Mouse (Mus musculus): ENCODE measurements around the gene Dab1. TPM values are rescaled to one million over a fixed set of nuclear protein-coding genes. Genes with fewer than 3 reads are reported as not detected.

The Dab1 gene
- polyA plus RNA-seq, 1 experiment from 2014 or later: 0.30 TPM

DNA sequence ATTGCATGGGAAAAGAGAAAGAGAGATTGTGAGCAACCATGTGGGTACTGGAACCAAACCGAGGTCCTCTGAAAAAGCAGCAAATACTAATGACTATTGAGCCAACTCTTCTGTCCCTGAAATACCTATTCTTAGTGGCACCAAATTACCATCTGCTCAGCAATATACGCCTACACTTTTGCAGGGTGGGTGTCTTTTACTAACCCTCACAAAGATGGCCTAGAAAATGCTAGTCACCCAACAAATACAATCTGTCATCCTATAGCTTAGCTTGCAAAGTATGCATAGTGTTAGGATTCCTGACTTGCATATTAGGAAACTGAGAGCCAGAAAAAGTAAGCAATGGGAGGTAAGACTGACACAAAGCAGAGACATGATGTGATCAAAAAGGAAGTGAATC, 719.2 kb downstream of the Dab1 start:
- no peak for ATAC-seq (ENCODE audit: low read depth)
- H3K27me3 ChIP-seq: no peaks in the 10 kb centered on the region
- H3K4me2 ChIP-seq: no peak overlapping the region
- no peak overlapping the region for H3K4me3 ChIP-seq (replicated peaks)
- DNase-seq: no peak
- WGBS (ENCODE audit: insufficient replicate concordance): 62% methylated on average over 2 of the region's 2 CpGs
- no peaks in the 10 kb centered on the region for H3K4me1 ChIP-seq (replicated peaks)
- no peak overlapping the region for H3K27ac ChIP-seq
- H3K9me3 ChIP-seq (replicated peaks): no peaks in the 10 kb centered on the region
- no peaks in the 10 kb centered on the region for H3K36me3 ChIP-seq
- no peak overlapping the region for H3K9ac ChIP-seq

DNA sequence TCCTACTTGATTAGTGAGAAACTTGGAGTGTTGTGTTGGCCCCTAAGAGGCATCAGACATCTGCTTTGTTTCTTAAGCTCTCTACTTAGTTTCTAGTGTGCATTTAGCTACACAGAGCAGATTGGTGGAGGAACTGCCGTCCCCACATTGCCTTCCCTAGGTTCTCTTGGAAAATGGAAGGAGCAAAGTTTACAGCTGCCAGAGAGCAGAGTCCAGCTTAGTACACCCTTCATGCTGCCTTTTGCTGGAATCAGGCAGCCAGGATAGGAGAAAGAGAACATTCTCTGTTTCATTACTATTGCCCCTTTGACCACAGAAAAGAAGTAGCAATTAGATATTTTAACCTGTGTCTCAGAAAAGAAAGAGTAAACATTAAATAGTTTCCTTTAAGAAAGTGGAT, 742.2 kb downstream of the Dab1 start:
- Histone ChIP-seq H3K27ac (no peak overlapping the region), H3K9ac (no peak overlapping the region), H3K36me3 (no peaks in the 10 kb centered on the region), H3K9me3 (replicated peaks) (no peaks in the 10 kb centered on the region), H3K4me3 (replicated peaks) (no peak overlapping the region), H3K4me2 (no peak overlapping the region), H3K27me3 (peaks cover 12% of the 10 kb centered on the region), H3K4me1 (replicated peaks) (no peaks in the 10 kb centered on the region)
- no peak for ATAC-seq (ENCODE audit: low read depth)
- no peak for DNase-seq
- WGBS (ENCODE audit: insufficient replicate concordance): 50% methylated on average over 1 of the region's 1 CpGs

GRCm38 (mm10) chr4:104366491-104366890, 747.3 kb downstream of the Dab1 start:
- 6% methylated on average over 8 of the region's 8 CpGs for WGBS (ENCODE audit: insufficient replicate concordance)
- Histone ChIP-seq H3K9ac (no peak overlapping the region), H3K9me3 (replicated peaks) (no peaks in the 10 kb centered on the region), H3K36me3 (no peaks in the 10 kb centered on the region), H3K4me3 (replicated peaks) (peak overlapping the region; percentile 52; the same call in 1 of the 2 replicates), H3K27ac (no peak overlapping the region), H3K27me3 (peaks cover 56% of the 10 kb centered on the region), H3K4me1 (replicated peaks) (no peaks in the 10 kb centered on the region), H3K4me2 (peak overlapping the region; percentile 66)
- ATAC-seq (ENCODE audit: low read depth) (no peak), DNase-seq (no peak)

GRCm38 (mm10) chr4:104366894-104367740, 748.0 kb downstream of the Dab1 start:
- DNase-seq (no peak), ATAC-seq (ENCODE audit: low read depth) (peak; percentile 63)
- H3K9ac ChIP-seq: no peak overlapping the region

GRCm38 (mm10) chr4:104367741-104368411, 748.7 kb downstream of the Dab1 start:
- H3K27me3 ChIP-seq: peaks cover 56% of the 10 kb centered on the region
- peak; percentile 54 for ATAC-seq (ENCODE audit: low read depth)
- no peak for DNase-seq

More at GRCm38 (mm10) chr4:104366894-104367740, 748.0 kb downstream of the Dab1 start:
- WGBS (ENCODE audit: insufficient replicate concordance): 2% methylated on average over 74 of the region's 94 CpGs
- Histone ChIP-seq H3K9me3 (replicated peaks) (no peaks in the 10 kb centered on the region), H3K4me3 (replicated peaks) (peak overlapping the region; percentile 52), H3K4me1 (replicated peaks) (no peaks in the 10 kb centered on the region), H3K4me2 (peak overlapping the region; percentile 66), H3K27me3 (peaks cover 56% of the 10 kb centered on the region), H3K27ac (no peak overlapping the region), H3K36me3 (no peaks in the 10 kb centered on the region)

GRCm38 (mm10) chr4:104368561-104369021, 749.4 kb downstream of the Dab1 start:
- Histone ChIP-seq H3K9ac (no peak overlapping the region), H3K27me3 (peaks cover 56% of the 10 kb centered on the region)

More at GRCm38 (mm10) chr4:104367741-104368411, 748.7 kb downstream of the Dab1 start:
- no peak overlapping the region for H3K27ac ChIP-seq
- no peaks in the 10 kb centered on the region for H3K9me3 ChIP-seq (replicated peaks)
- WGBS (ENCODE audit: insufficient replicate concordance): 2% methylated on average over 46 of the region's 48 CpGs
- no peaks in the 10 kb centered on the region for H3K36me3 ChIP-seq
- peak overlapping the region; percentile 52 for H3K4me3 ChIP-seq (replicated peaks)
- no peak overlapping the region for H3K9ac ChIP-seq
- peak overlapping the region; percentile 66 for H3K4me2 ChIP-seq
- no peaks in the 10 kb centered on the region for H3K4me1 ChIP-seq (replicated peaks)

GRCm38 (mm10) chr4:104369091-104369490, 749.9 kb downstream of the Dab1 start:
- DNase-seq (no peak), ATAC-seq (ENCODE audit: low read depth) (no peak)
- no peak overlapping the region for H3K4me3 ChIP-seq (replicated peaks)
- H3K4me2 ChIP-seq: peak overlapping the region; percentile 66; the same call in 1 of the 2 replicates
- H3K36me3 ChIP-seq: no peaks in the 10 kb centered on the region
- H3K4me1 ChIP-seq (replicated peaks): no peaks in the 10 kb centered on the region
- H3K27ac ChIP-seq: no peak overlapping the region
- H3K27me3 ChIP-seq: peaks cover 56% of the 10 kb centered on the region
- H3K9ac ChIP-seq: no peak overlapping the region
- whole genome bisulfite sequencing (ENCODE audit: insufficient replicate concordance): 10% methylated on average over 7 of the region's 7 CpGs
- H3K9me3 ChIP-seq (replicated peaks): no peaks in the 10 kb centered on the region

More at GRCm38 (mm10) chr4:104368561-104369021, 749.4 kb downstream of the Dab1 start:
- H3K4me3 ChIP-seq (replicated peaks): peak overlapping the region; percentile 52
- no peaks in the 10 kb centered on the region for H3K4me1 ChIP-seq (replicated peaks)
- 1% methylated on average over 20 of the region's 20 CpGs for whole genome bisulfite sequencing (ENCODE audit: insufficient replicate concordance)
- H3K36me3 ChIP-seq: no peaks in the 10 kb centered on the region
- no peak overlapping the region for H3K27ac ChIP-seq
- no peak for DNase-seq
- H3K9me3 ChIP-seq (replicated peaks): no peaks in the 10 kb centered on the region
- H3K4me2 ChIP-seq: peak overlapping the region; percentile 66
- ATAC-seq (ENCODE audit: low read depth): no peak

DNA sequence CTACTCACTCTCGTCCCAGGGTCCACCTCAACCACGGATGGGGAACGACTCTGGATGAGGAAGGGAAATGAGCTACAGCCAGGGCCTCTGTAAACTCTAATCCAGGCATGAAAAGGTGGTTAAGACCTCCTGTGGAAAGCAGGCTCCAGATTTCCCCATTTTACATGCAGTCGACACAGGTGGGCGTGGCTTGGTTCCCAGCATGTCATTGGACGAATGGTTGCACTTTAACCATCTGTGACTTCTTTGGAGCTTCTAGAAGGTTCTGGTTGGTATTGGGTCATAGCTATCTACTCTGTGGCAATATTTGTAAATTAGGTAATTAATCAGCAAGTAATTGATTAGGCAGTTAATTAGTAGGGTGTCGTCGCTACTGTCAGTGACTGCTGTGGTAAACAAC, 752.0 kb downstream of the Dab1 start:
- Histone ChIP-seq H3K27ac (no peak overlapping the region), H3K4me3 (replicated peaks) (no peak overlapping the region), H3K9me3 (replicated peaks) (no peaks in the 10 kb centered on the region), H3K4me1 (replicated peaks) (no peaks in the 10 kb centered on the region), H3K9ac (no peak overlapping the region), H3K4me2 (no peak overlapping the region), H3K27me3 (peaks cover 46% of the 10 kb centered on the region), H3K36me3 (no peaks in the 10 kb centered on the region)
- ATAC-seq (ENCODE audit: low read depth) (no peak), DNase-seq (no peak)
- WGBS (ENCODE audit: insufficient replicate concordance): 71% methylated on average over 8 of the region's 8 CpGs

DNA sequence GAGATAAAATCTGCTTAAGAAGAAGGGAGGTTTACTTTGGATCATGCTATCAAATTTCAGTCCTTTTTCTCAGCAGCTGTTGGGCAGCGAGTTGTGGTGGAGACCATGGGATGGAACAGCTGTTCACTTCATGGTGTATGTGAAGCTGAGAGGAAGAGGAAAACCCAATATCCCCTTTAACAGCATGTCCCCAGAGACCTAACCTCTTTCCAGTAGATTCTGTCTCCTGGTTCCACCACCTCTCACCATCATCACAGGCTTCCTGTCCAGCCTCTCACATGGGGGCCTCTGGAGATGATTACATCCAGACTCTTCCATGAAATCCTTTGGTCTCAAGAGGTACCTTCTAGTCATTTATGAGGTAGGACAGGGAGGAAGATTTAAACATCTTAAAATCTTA, 755.0 kb downstream of the Dab1 start:
- H3K4me3 ChIP-seq (replicated peaks): no peak overlapping the region
- H3K9ac ChIP-seq: no peak overlapping the region
- ATAC-seq (ENCODE audit: low read depth) (no peak), DNase-seq (no peak)
- 68% methylated on average over 1 of the region's 1 CpGs for WGBS (ENCODE audit: insufficient replicate concordance)
- H3K4me1 ChIP-seq (replicated peaks): no peaks in the 10 kb centered on the region
- H3K4me2 ChIP-seq: no peak overlapping the region
- no peaks in the 10 kb centered on the region for H3K9me3 ChIP-seq (replicated peaks)
- H3K27ac ChIP-seq: no peak overlapping the region
- H3K36me3 ChIP-seq: no peaks in the 10 kb centered on the region
- H3K27me3 ChIP-seq: peaks cover 16% of the 10 kb centered on the region

GRCm38 (mm10) chr4:104384704-104385103, 765.5 kb downstream of the Dab1 start:
- Histone ChIP-seq H3K4me3 (replicated peaks) (no peak overlapping the region), H3K4me1 (replicated peaks) (no peaks in the 10 kb centered on the region), H3K27me3 (no peaks in the 10 kb centered on the region), H3K27ac (no peak overlapping the region), H3K36me3 (no peaks in the 10 kb centered on the region), H3K9ac (no peak overlapping the region), H3K4me2 (no peak overlapping the region), H3K9me3 (replicated peaks) (no peaks in the 10 kb centered on the region)
- 66% methylated on average over 7 of the region's 7 CpGs for WGBS (ENCODE audit: insufficient replicate concordance)
- ATAC-seq (ENCODE audit: low read depth): no peak
- no peak for DNase-seq

DNA sequence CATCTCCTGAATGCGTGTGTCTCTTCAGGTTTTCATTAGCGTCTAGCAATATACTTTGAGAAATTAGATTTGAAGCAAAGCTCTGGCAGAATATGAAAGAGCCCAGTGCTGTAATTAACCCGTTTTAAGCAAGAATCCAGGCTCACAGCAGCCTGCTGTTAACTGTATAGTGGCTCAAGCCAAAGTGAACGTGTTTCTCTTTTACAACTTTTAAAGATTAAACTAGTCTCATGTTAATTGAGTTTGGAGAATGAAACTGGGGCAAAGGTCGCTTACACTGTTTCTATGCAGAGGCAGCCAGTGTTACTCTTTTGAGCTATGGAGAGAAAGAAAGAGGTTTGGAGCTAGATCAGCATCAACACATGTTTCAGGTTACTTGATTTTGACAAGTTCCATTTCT, 766.1 kb downstream of the Dab1 start:
- Histone ChIP-seq H3K27me3 (no peaks in the 10 kb centered on the region), H3K4me1 (replicated peaks) (no peaks in the 10 kb centered on the region), H3K4me3 (replicated peaks) (no peak overlapping the region), H3K4me2 (no peak overlapping the region), H3K27ac (no peak overlapping the region), H3K36me3 (no peaks in the 10 kb centered on the region), H3K9ac (no peak overlapping the region), H3K9me3 (replicated peaks) (no peaks in the 10 kb centered on the region)
- DNase-seq (no peak), ATAC-seq (ENCODE audit: low read depth) (no peak)
- 50% methylated on average over 5 of the region's 5 CpGs for WGBS (ENCODE audit: insufficient replicate concordance)

Measured in liver, embryonic 13.5 days (tissue).